In genomic region chr3:69800829-69801384, GRCm38 (mm10) we compare ENCODE assay signal across 24 mouse cellular contexts. TPM values are rescaled to one million over a fixed set of nuclear protein-coding genes. Genes with fewer than 3 reads are reported as not detected.
DNase-seq lines count a peak whose midpoint lies in the region; ATAC-seq lines count a peak whose summit lies in the region.
"Had no signal": no experiment of that assay in that cellular context is flagged by ENCODE, and none has a peak within 500 bp of the region (broad histone marks: within the 10 kb centered on the region; RNA-seq: fewer than 3 reads in every experiment).

No protein-coding gene starts in this region.

- H3K27me3 ChIP-seq in forebrain, embryonic 14.5 days (replicated peaks; ENCODE audit: control insufficient read depth, insufficient read depth, low read length), result no peaks in the 10 kb centered on the region
- H3K27me3 ChIP-seq in forebrain, embryonic 15.5 days, result no peaks in the 10 kb centered on the region
- no peaks in the 10 kb centered on the region for H3K27me3 ChIP-seq in neural tube, embryonic 11.5 days (ENCODE audit: control insufficient read depth, insufficient read depth, low read length)
- H3K27me3 ChIP-seq in intestine, embryonic 16.5 days (replicated peaks; ENCODE audit: control insufficient read depth, insufficient read depth, low read length), result no peaks in the 10 kb centered on the region
- H3K27me3 ChIP-seq: heart, embryonic 12.5 days had no signal

- ATAC-seq in forebrain, embryonic 14.5 days, result no peak
- ATAC-seq in forebrain, embryonic 15.5 days (replicated peaks), result no peak
- no peak for ATAC-seq in neural tube, embryonic 11.5 days (ENCODE audit: insufficient read depth, low FRiP score, low TSS enrichment)
- peak; percentile 44; the same call in 1 of the 2 replicates for ATAC-seq in intestine, embryonic 16.5 days
- ATAC-seq: activated CD4-positive, CD25-positive, alpha-beta regulatory T cell, adult 4 months; inflammation-experienced regulatory T-cells, adult 6 months had no signal

- 72% methylated on average over 7 of the region's 7 CpGs for WGBS in forebrain, embryonic 14.5 days
- WGBS in forebrain, embryonic 15.5 days, result 70% methylated on average over 7 of the region's 7 CpGs
- WGBS in neural tube, embryonic 11.5 days, result 48% methylated on average over 7 of the region's 7 CpGs
- WGBS in intestine, embryonic 16.5 days, result 36% methylated on average over 7 of the region's 7 CpGs

- no peak overlapping the region for H3K4me2 ChIP-seq in forebrain, embryonic 14.5 days (ENCODE audit: low read length)
- no peak overlapping the region for H3K4me2 ChIP-seq in forebrain, embryonic 15.5 days (replicated peaks)
- H3K4me2 ChIP-seq in neural tube, embryonic 11.5 days (ENCODE audit: low read depth), result no peak overlapping the region
- H3K4me2 ChIP-seq in intestine, embryonic 16.5 days (ENCODE audit: low read depth, low read length), result no peak overlapping the region
- H3K4me2 ChIP-seq: heart, embryonic 12.5 days had no signal

- no peak overlapping the region for H3K4me3 ChIP-seq in forebrain, embryonic 14.5 days (ENCODE audit: low read depth, low read length)
- H3K4me3 ChIP-seq in forebrain, embryonic 15.5 days, result no peak overlapping the region
- H3K4me3 ChIP-seq in neural tube, embryonic 11.5 days (ENCODE audit: low read depth, low read length), result no peak overlapping the region
- H3K4me3 ChIP-seq in intestine, embryonic 16.5 days (ENCODE audit: low read length), result no peak overlapping the region
- H3K4me3 ChIP-seq: embryonic facial prominence, embryonic 10.5 days; heart, embryonic 12.5 days; layer of hippocampus, adult 2 months had no signal

- H3K9me3 ChIP-seq in forebrain, embryonic 14.5 days (replicated peaks; ENCODE audit: control insufficient read depth, low read length), result no peaks in the 10 kb centered on the region
- no peaks in the 10 kb centered on the region for H3K9me3 ChIP-seq in forebrain, embryonic 15.5 days
- no peaks in the 10 kb centered on the region for H3K9me3 ChIP-seq in neural tube, embryonic 11.5 days (ENCODE audit: control insufficient read depth, low read length)
- H3K9me3 ChIP-seq in intestine, embryonic 16.5 days (ENCODE audit: control insufficient read depth, low read length), result no peaks in the 10 kb centered on the region
- H3K9me3 ChIP-seq: embryonic facial prominence, embryonic 10.5 days; G1E; heart, embryonic 12.5 days had no signal

- peak; percentile 1 for DNase-seq in forebrain, embryonic 14.5 days (ENCODE audit: low spot score)
- peak; percentile 40 for DNase-seq in neural tube, embryonic 11.5 days (ENCODE audit: low spot score)
- DNase-seq in neural tube, embryonic 10.5 days (ENCODE audit: extremely low spot score, low spot score), result no peak
- DNase-seq in right cerebral cortex, adult 18-20 months, result no peak
- no peak for DNase-seq in thymus, adult 18-20 months
- DNase-seq: adrenal gland, postnatal 10 days; cerebellum, adult 11 months; cerebellum, postnatal 10 days; gastrocnemius, postnatal 10 days; heart, adult 11 months; heart, postnatal 14 days; lung, postnatal 14 days; thymus, postnatal 25 days had no signal

- no peaks in the 10 kb centered on the region for H3K4me1 ChIP-seq in forebrain, embryonic 14.5 days (ENCODE audit: control insufficient read depth, insufficient read depth, low read length)
- no peaks in the 10 kb centered on the region for H3K4me1 ChIP-seq in forebrain, embryonic 15.5 days
- no peaks in the 10 kb centered on the region for H3K4me1 ChIP-seq in neural tube, embryonic 11.5 days (ENCODE audit: control insufficient read depth, insufficient read depth, low read length)
- H3K4me1 ChIP-seq in intestine, embryonic 16.5 days (ENCODE audit: control insufficient read depth, insufficient read depth, low read length), result 0 out of 2 replicates have a peak, but pooled peaks cover 2% of the 10 kb centered on the region
- H3K4me1 ChIP-seq: embryonic facial prominence, embryonic 10.5 days; heart, embryonic 12.5 days had no signal

- no peaks in the 10 kb centered on the region for H3K36me3 ChIP-seq in forebrain, embryonic 14.5 days (ENCODE audit: control insufficient read depth, insufficient read depth, low read length)
- no peaks in the 10 kb centered on the region for H3K36me3 ChIP-seq in forebrain, embryonic 15.5 days
- H3K36me3 ChIP-seq in neural tube, embryonic 11.5 days (ENCODE audit: control insufficient read depth, insufficient read depth, low read length), result no peaks in the 10 kb centered on the region
- H3K36me3 ChIP-seq in intestine, embryonic 16.5 days (ENCODE audit: control insufficient read depth, insufficient read depth, low read length), result no peaks in the 10 kb centered on the region
- H3K36me3 ChIP-seq: embryonic facial prominence, embryonic 10.5 days; G1E; heart, embryonic 12.5 days had no signal

- H3K27ac ChIP-seq in forebrain, embryonic 14.5 days (ENCODE audit: low read depth, low read length), result no peak overlapping the region
- no peak overlapping the region for H3K27ac ChIP-seq in forebrain, embryonic 15.5 days (replicated peaks)
- H3K27ac ChIP-seq in neural tube, embryonic 11.5 days (ENCODE audit: low read depth, low read length), result no peak overlapping the region
- H3K27ac ChIP-seq in intestine, embryonic 16.5 days (ENCODE audit: low read length), result no peak overlapping the region
- H3K27ac ChIP-seq: embryonic facial prominence, embryonic 10.5 days; kidney, postnatal 0 days; layer of hippocampus, adult 2 months had no signal

- H3K9ac ChIP-seq in forebrain, embryonic 14.5 days (ENCODE audit: low read length), result no peak overlapping the region
- no peak overlapping the region for H3K9ac ChIP-seq in forebrain, embryonic 15.5 days (replicated peaks)
- H3K9ac ChIP-seq in neural tube, embryonic 11.5 days (ENCODE audit: low read length), result no peak overlapping the region
- H3K9ac ChIP-seq in intestine, embryonic 16.5 days (ENCODE audit: low read depth, low read length), result no peak overlapping the region
- H3K9ac ChIP-seq: heart, embryonic 12.5 days had no signal

RNA-seq across cellular contexts. Expression of gene Sptssb, which starts 58.8 kb away (rescaled TPM):
- polyA plus RNA-seq in forebrain, embryonic 14.5 days (2014; fragmentation: Nextera tagmentation; extraction: Ambion mirVana), result 0.23 and 0.49 TPM in 2 replicates
- 0.13 and 0.29 TPM in 2 replicates for polyA plus RNA-seq in forebrain, embryonic 15.5 days (2015; fragmentation: Nextera tagmentation; extraction: Ambion mirVana)
- polyA plus RNA-seq in neural tube, embryonic 11.5 days (2014; fragmentation: Nextera tagmentation; extraction: Ambion mirVana), result 0.31 and 0.73 TPM in 2 replicates
- 6.5 and 8.0 TPM in 2 replicates for polyA plus RNA-seq in intestine, embryonic 16.5 days (2015; fragmentation: Nextera tagmentation; extraction: Ambion mirVana)
- polyA plus RNA-seq: activated CD4-positive, CD25-positive, alpha-beta regulatory T cell, adult 4 months; forebrain, embryonic 11.5 days; G1E; inflammation-experienced regulatory T-cells, adult 6 months; testis, adult 2 months had no signal

Comparison
In these comparisons a context has a peak if more than half of its experiments do, and no peak if none do; other contexts are left out.
1. DNase-seq: peak in forebrain, embryonic 14.5 days (single experiment) and neural tube, embryonic 11.5 days (single experiment); none in neural tube, embryonic 10.5 days (single experiment), right cerebral cortex, adult 18-20 months (single experiment) and thymus, adult 18-20 months (0 of 2).